Comparison of ENCODE assay signal across 17 mouse cellular contexts in genomic region chr2:35884296-35884695, GRCm38 (mm10).
DNase-seq lines count a peak whose midpoint lies in the region; ATAC-seq lines count a peak whose summit lies in the region.
"Had no signal": no experiment of that assay in that cellular context is flagged by ENCODE, and none has a peak within 500 bp of the region (broad histone marks: within the 10 kb centered on the region; RNA-seq: fewer than 3 reads in every experiment).

No protein-coding gene starts in this region.

- no peak overlapping the region for H3K4me3 ChIP-seq in midbrain, embryonic 11.5 days (ENCODE audit: low read depth, low read length)
- H3K4me3 ChIP-seq: limb, embryonic 13.5 days; midbrain, embryonic 10.5 days had no signal

- H3K9ac ChIP-seq in midbrain, embryonic 11.5 days (ENCODE audit: low read length) = no peak overlapping the region
- H3K9ac ChIP-seq: limb, embryonic 13.5 days; liver, postnatal 0 days had no signal

- no peak overlapping the region for H3K4me2 ChIP-seq in midbrain, embryonic 11.5 days
- H3K4me2 ChIP-seq: limb, embryonic 13.5 days had no signal

- 77% methylated on average over 7 of the region's 7 CpGs for WGBS in midbrain, embryonic 11.5 days

- H3K9me3 ChIP-seq in midbrain, embryonic 11.5 days (ENCODE audit: control insufficient read depth, low read length) = no peaks in the 10 kb centered on the region
- H3K9me3 ChIP-seq: limb, embryonic 13.5 days; midbrain, embryonic 10.5 days had no signal

- DNase-seq in embryo, embryonic 10 days (ENCODE audit: low spot score) = peak; percentile 51
- no peak for DNase-seq in embryo, embryonic 11 days
- peak; percentile 17 for DNase-seq in 416B (ENCODE audit: low read depth)
- DNase-seq in kidney, adult 8-10 months = peak; percentile 18 to 29
- peak; percentile 67 for DNase-seq in lung, postnatal 10 days
- no peak for DNase-seq in layer of hippocampus, adult 9-10 months (ENCODE audit: low spot score)
- no peak for DNase-seq in midbrain, embryonic 11.5 days (ENCODE audit: low spot score, missing footprints)
- DNase-seq in left cerebral cortex, adult 8-10 months (ENCODE audit: low spot score in 2 of 2) = no peak
- DNase-seq: B cell, adult 2 months; cerebellum, adult 11 months; cerebellum, postnatal 25 days; heart, postnatal 14 days; liver, postnatal 0 days had no signal

- H3K27me3 ChIP-seq in midbrain, embryonic 11.5 days (ENCODE audit: control insufficient read depth, insufficient read depth, low read length) = no peaks in the 10 kb centered on the region
- H3K27me3 ChIP-seq: Patski had no signal

- H3K27ac ChIP-seq in midbrain, embryonic 11.5 days (ENCODE audit: low read depth, low read length) = no peak overlapping the region
- H3K27ac ChIP-seq: limb, embryonic 13.5 days; midbrain, embryonic 10.5 days had no signal

- H3K36me3 ChIP-seq in midbrain, embryonic 11.5 days (ENCODE audit: control insufficient read depth, insufficient read depth, low read length) = no peaks in the 10 kb centered on the region
- H3K36me3 ChIP-seq: limb, embryonic 13.5 days; midbrain, embryonic 10.5 days had no signal

- no peak for ATAC-seq in midbrain, embryonic 11.5 days (ENCODE audit: low FRiP score)
- ATAC-seq: hindbrain, embryonic 16.5 days; liver, postnatal 0 days; Patski had no signal

- H3K4me1 ChIP-seq in midbrain, embryonic 11.5 days (ENCODE audit: control insufficient read depth, insufficient read depth, low read length) = peaks cover 2% of the 10 kb centered on the region; the same call in 1 of the 2 replicates

Comparison
In these comparisons a context has a peak if more than half of its experiments do, and no peak if none do; other contexts are left out.
1. DNase-seq: peak in embryo, embryonic 10 days (single experiment), 416B (single experiment), kidney, adult 8-10 months (2 of 2) and lung, postnatal 10 days (single experiment); none in embryo, embryonic 11 days (single experiment), layer of hippocampus, adult 9-10 months (single experiment), midbrain, embryonic 11.5 days (single experiment) and left cerebral cortex, adult 8-10 months (0 of 2).